Mouse (Mus musculus) bone marrow macrophage, adult 2 months (primary cell): Measurements from ENCODE around the gene Plk5.

Source experiments
- CTCF ChIP-seq: IDR thresholded peaks from 2 replicates; pipeline ENCODE4 v1.5.1; 2012; ENCODE audit warnings: low read depth, mild to moderate bottlenecking, low read length, moderate library complexity
- POLR2A ChIP-seq: IDR thresholded peaks from 2 replicates; pipeline ENCODE4 v1.6.1; 2012; ENCODE audit warnings: mild to moderate bottlenecking, low read depth, low read length, borderline replicate concordance

- TF ChIP-seq CTCF (no peak), POLR2A (no peak)
These were observed 42.5 kb upstream of the Plk5 start for GRCm38 (mm10) chr10:80313627-80314201.
